Mouse (Mus musculus): ENCODE measurements around the gene Fam89a. TPM values are rescaled to one million over a fixed set of nuclear protein-coding genes. Genes with fewer than 3 reads are reported as not detected.
A peak's percentile ranks its signal among the peaks of the same experiment; 100 is the strongest.

The Fam89a gene
- total and polyA plus RNA-seq, 2 experiments from 2014 or later: 0.45 TPM; not detected in 1

- Histone ChIP-seq H3K27ac (peak overlapping the region; percentile 57), H3K9ac (replicated peaks; ENCODE audit: low read length) (peak overlapping the region; percentile 24), H3K27me3 (ENCODE audit: insufficient read depth, low read length) (no peaks in the 10 kb centered on the region), H3K36me3 (ENCODE audit: insufficient read depth, low read length) (no peaks in the 10 kb centered on the region), H3K4me1 (ENCODE audit: insufficient read depth, low read length) (no peaks in the 10 kb centered on the region), H3K4me3 (ENCODE audit: low read length) (no peak overlapping the region), H3K9me3 (ENCODE audit: low read length) (no peaks in the 10 kb centered on the region), H3K4me2 (ENCODE audit: low read depth, low read length) (peak overlapping the region; percentile 18; the same call in 1 of the 2 replicates)
- WGBS: 7% methylated on average over 7 of the region's 7 CpGs
- peak; percentile 79 for DNase-seq (ENCODE audit: low spot score)
- TF ChIP-seq CTCF (IDR thresholded peaks at IDR 0.05; ENCODE audit: low read depth): no peak
- ATAC-seq: peak; percentile 81
Measured at GRCm38 (mm10) chr8:124780236-124780635, 28.6 kb upstream of the Fam89a start.

GRCm38 (mm10) chr8:124775695-124776094 lies 24.1 kb upstream of the Fam89a start:
- ATAC-seq: no peak
- 14% methylated on average over 16 of the region's 16 CpGs for WGBS
- TF ChIP-seq CTCF (IDR thresholded peaks at IDR 0.05; ENCODE audit: low read depth): peak; percentile 85

GRCm38 (mm10) chr8:124772389-124772788 lies 20.8 kb upstream of the Fam89a start:
- TF ChIP-seq CTCF (IDR thresholded peaks at IDR 0.05; ENCODE audit: low read depth): no peak
- H3K4me2 ChIP-seq (ENCODE audit: low read depth, low read length): no peak overlapping the region
- 0 out of 2 replicates have a peak overlapping the region, but pooled peaks have one; percentile 8 for H3K27ac ChIP-seq
- no peaks in the 10 kb centered on the region for H3K4me1 ChIP-seq (ENCODE audit: insufficient read depth, low read length)
- DNase-seq (ENCODE audit: low spot score) (peak; percentile 46), ATAC-seq (peak; percentile 84)
- no peaks in the 10 kb centered on the region for H3K9me3 ChIP-seq (ENCODE audit: low read length)
- no peak overlapping the region for H3K9ac ChIP-seq (replicated peaks; ENCODE audit: low read length)
- H3K4me3 ChIP-seq (ENCODE audit: low read length): no peak overlapping the region
- no peaks in the 10 kb centered on the region for H3K27me3 ChIP-seq (ENCODE audit: insufficient read depth, low read length)
- WGBS: 57% methylated on average over 2 of the region's 2 CpGs
- H3K36me3 ChIP-seq (ENCODE audit: insufficient read depth, low read length): no peaks in the 10 kb centered on the region

More at GRCm38 (mm10) chr8:124775695-124776094, 24.1 kb upstream of the Fam89a start:
- H3K27me3 ChIP-seq (ENCODE audit: insufficient read depth, low read length): no peaks in the 10 kb centered on the region
- no peaks in the 10 kb centered on the region for H3K36me3 ChIP-seq (ENCODE audit: insufficient read depth, low read length)
- no peak overlapping the region for H3K9ac ChIP-seq (replicated peaks; ENCODE audit: low read length)
- H3K4me3 ChIP-seq (ENCODE audit: low read length): no peak overlapping the region
- H3K9me3 ChIP-seq (ENCODE audit: low read length): no peaks in the 10 kb centered on the region
- H3K4me1 ChIP-seq (ENCODE audit: insufficient read depth, low read length): no peaks in the 10 kb centered on the region
- DNase-seq (ENCODE audit: low spot score): peak; percentile 89
- no peak overlapping the region for H3K27ac ChIP-seq
- H3K4me2 ChIP-seq (ENCODE audit: low read depth, low read length): peak overlapping the region; percentile 38; the same call in 1 of the 2 replicates

GRCm38 (mm10) chr8:124763061-124763460 lies 11.4 kb upstream of the Fam89a start:
- no peaks in the 10 kb centered on the region for H3K36me3 ChIP-seq (ENCODE audit: insufficient read depth, low read length)
- H3K27ac ChIP-seq: no peak overlapping the region
- 71% methylated on average over 7 of the region's 7 CpGs for WGBS
- ATAC-seq: no peak
- H3K9me3 ChIP-seq (ENCODE audit: low read length): no peaks in the 10 kb centered on the region
- H3K4me1 ChIP-seq (ENCODE audit: insufficient read depth, low read length): no peaks in the 10 kb centered on the region
- TF ChIP-seq CTCF (IDR thresholded peaks at IDR 0.05; ENCODE audit: low read depth): no peak
- no peak overlapping the region for H3K4me3 ChIP-seq (ENCODE audit: low read length)
- DNase-seq (ENCODE audit: low spot score): no peak
- no peak overlapping the region for H3K9ac ChIP-seq (replicated peaks; ENCODE audit: low read length)
- H3K4me2 ChIP-seq (ENCODE audit: low read depth, low read length): no peak overlapping the region
- H3K27me3 ChIP-seq (ENCODE audit: insufficient read depth, low read length): no peaks in the 10 kb centered on the region

GRCm38 (mm10) chr8:124758544-124758943 lies 6.9 kb upstream of the Fam89a start:
- Histone ChIP-seq H3K4me3 (ENCODE audit: low read length) (no peak overlapping the region), H3K36me3 (ENCODE audit: insufficient read depth, low read length) (no peaks in the 10 kb centered on the region), H3K27me3 (ENCODE audit: insufficient read depth, low read length) (no peaks in the 10 kb centered on the region), H3K4me2 (ENCODE audit: low read depth, low read length) (no peak overlapping the region), H3K9ac (replicated peaks; ENCODE audit: low read length) (no peak overlapping the region), H3K27ac (no peak overlapping the region), H3K4me1 (ENCODE audit: insufficient read depth, low read length) (no peaks in the 10 kb centered on the region), H3K9me3 (ENCODE audit: low read length) (no peaks in the 10 kb centered on the region)
- no peak for ATAC-seq
- peak; percentile 66 for TF ChIP-seq CTCF (IDR thresholded peaks at IDR 0.05; ENCODE audit: low read depth)
- peak; percentile 55 for DNase-seq (ENCODE audit: low spot score)
- 39% methylated on average over 3 of the region's 3 CpGs for WGBS

GRCm38 (mm10) chr8:124756601-124757000 lies 5.0 kb upstream of the Fam89a start:
- 0 out of 2 replicates have a peak, but pooled peaks cover 3% of the 10 kb centered on the region for H3K27me3 ChIP-seq (ENCODE audit: insufficient read depth, low read length)
- no peak overlapping the region for H3K27ac ChIP-seq
- H3K4me2 ChIP-seq (ENCODE audit: low read depth, low read length): no peak overlapping the region
- H3K4me1 ChIP-seq (ENCODE audit: insufficient read depth, low read length): no peaks in the 10 kb centered on the region
- H3K9ac ChIP-seq (replicated peaks; ENCODE audit: low read length): no peak overlapping the region
- H3K9me3 ChIP-seq (ENCODE audit: low read length): no peaks in the 10 kb centered on the region
- H3K36me3 ChIP-seq (ENCODE audit: insufficient read depth, low read length): no peaks in the 10 kb centered on the region
- no peak overlapping the region for H3K4me3 ChIP-seq (ENCODE audit: low read length)
- DNase-seq (ENCODE audit: low spot score) (no peak), ATAC-seq (no peak)
- no peak for TF ChIP-seq CTCF (IDR thresholded peaks at IDR 0.05; ENCODE audit: low read depth)
- 58% methylated on average over 5 of the region's 5 CpGs for WGBS

- no peak overlapping the region for H3K27ac ChIP-seq
- H3K9ac ChIP-seq (replicated peaks; ENCODE audit: low read length): no peak overlapping the region
- H3K4me2 ChIP-seq (ENCODE audit: low read depth, low read length): no peak overlapping the region
- H3K27me3 ChIP-seq (ENCODE audit: insufficient read depth, low read length): 0 out of 2 replicates have a peak, but pooled peaks cover 6% of the 10 kb centered on the region
- ATAC-seq: no peak
- no peaks in the 10 kb centered on the region for H3K36me3 ChIP-seq (ENCODE audit: insufficient read depth, low read length)
- H3K9me3 ChIP-seq (ENCODE audit: low read length): no peaks in the 10 kb centered on the region
- H3K4me3 ChIP-seq (ENCODE audit: low read length): no peak overlapping the region
- no peak for DNase-seq (ENCODE audit: low spot score)
- no peak for TF ChIP-seq CTCF (IDR thresholded peaks at IDR 0.05; ENCODE audit: low read depth)
- WGBS: 70% methylated on average over 2 of the region's 2 CpGs
- peaks cover 4% of the 10 kb centered on the region; the same call in 1 of the 2 replicates for H3K4me1 ChIP-seq (ENCODE audit: insufficient read depth, low read length)
Measured at GRCm38 (mm10) chr8:124756153-124756552, 4.5 kb upstream of the Fam89a start.
